Mouse (Mus musculus): ENCODE data around the gene Tmem247.

Gene Tmem247

GRCm38 (mm10) chr17:86964502-86964901 is 47.4 kb downstream of the Tmem247 start:
- no peak for DNase-seq

DNA sequence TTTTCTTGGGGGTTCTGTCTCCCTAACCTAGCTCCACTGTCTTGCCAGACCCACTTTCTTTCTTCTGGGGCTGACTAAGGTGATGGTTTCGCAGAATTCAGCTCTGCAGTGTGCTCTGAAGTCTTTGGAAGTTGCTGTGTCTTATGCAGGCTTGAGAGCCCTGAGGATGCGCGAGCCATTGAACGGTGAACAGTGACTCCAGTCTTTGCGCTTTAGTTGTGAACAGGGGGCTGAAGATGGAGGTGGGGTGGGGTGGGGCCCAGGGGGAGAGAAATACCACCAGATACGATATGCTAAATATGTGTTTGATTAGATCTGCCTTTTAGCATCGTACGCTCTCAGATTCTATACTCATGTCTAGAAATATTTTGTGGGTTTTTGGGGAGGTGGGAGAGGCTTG is 48.0 kb downstream of the Tmem247 start:
- DNase-seq: no peak

- no peak for DNase-seq
Measured at GRCm38 (mm10) chr17:86966040-86966439, 48.9 kb downstream of the Tmem247 start.

DNA sequence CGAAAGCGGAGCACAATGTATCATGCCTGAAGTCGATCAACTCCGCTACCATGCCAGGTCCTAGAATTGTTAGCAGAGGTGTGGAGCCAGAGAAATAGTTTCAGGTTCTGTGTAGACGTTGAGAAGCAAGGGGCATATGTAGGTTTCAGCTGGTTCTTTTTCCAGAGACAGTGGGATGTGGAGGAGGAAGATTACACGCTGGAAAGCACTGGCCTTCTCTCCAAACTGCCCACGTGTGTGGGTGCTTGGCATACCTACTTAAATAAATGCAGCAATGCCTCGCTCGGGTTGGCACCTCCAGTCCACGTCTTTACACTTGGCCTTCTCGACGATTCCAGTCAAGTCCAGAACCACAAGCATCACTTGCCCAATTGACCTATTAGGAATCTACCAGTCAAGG is 49.9 kb downstream of the Tmem247 start:
- DNase-seq: no peak

- DNase-seq: peak in 1 of 2 experiments; percentile 49
Measured at GRCm38 (mm10) chr17:86967536-86968525, 50.7 kb downstream of the Tmem247 start.

DNA sequence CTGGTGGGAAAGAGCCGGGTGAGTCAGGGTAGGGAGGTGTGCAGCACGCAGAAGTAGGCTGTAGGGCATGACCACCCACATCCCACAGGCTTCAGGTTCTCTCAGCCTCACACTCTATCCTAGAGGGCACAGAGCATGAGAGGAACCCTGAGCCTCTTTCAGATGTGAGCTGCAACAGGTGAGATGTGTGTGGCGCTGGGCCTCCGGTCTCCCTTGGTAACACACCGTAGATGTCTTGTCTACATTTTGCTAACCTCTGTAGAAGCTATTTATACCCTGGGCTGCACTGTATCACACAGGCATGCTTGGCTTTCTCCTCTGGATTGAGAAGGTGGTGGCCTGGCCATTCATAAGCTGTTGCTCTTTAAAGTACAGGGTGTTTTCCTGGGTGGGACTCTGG is 51.4 kb downstream of the Tmem247 start:
- DNase-seq: peak in 1 of 2 experiments; percentile 27

DNA sequence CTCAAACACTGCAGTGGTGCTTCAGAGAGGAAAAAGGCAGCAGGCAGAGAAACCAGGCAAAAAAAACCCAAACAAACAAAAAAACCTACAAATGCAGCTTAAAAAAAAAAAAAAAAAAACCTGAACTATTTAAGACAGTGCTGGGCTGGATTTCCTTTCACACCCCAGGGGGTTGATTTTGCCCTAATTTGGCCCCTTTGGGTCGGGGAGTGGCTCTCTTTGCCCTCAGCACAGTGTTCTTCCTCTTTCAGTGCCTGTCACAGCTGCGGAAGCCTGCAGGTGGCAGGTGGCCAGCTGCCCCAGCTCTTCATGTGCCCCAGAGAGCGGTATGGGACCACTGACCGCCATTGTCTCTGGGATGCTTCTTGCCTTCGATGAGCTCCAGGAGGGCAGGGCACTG is 52.4 kb downstream of the Tmem247 start:
- DNase-seq: peak; percentile 55 to 70

DNA sequence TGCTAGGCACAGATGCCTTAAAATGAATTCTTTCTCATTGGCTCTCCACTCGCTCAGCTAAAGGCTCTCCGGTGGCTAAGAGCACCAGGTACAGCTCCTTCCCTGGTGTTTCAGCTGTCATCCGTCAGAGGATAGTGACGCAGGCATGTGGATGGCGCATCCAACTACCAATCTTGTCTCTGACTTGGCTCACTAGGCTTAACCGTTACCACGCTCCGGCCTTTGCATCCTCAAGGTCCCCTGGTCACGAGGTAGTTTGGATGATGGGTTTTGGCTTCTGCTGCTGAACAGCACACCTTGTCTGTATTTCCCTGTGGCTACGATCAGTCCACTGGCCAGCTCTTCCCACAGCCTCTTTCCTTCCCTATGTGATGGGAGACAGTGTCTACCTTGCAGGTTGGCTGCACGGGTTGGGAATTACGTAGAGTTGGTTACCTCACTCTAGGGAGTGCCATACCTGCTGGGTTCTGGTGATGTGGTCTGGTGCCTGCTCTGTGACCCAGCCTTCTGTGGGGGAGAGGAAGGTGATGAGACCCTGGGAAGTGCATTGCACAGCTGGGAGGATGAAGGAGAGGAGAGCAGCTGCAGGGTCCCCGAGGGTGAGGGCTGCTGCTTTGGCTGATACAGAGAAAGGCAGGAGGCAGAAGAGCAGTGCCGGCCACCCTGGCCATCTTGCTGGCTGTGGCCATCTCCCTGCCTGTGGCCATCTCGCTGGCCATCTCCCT is 53.0 kb downstream of the Tmem247 start:
- peak in 1 of 2 experiments; percentile 44 for DNase-seq

- peak in 1 of 2 experiments; percentile 32 for DNase-seq
Measured at GRCm38 (mm10) chr17:86971036-86971435, 53.9 kb downstream of the Tmem247 start.

DNA sequence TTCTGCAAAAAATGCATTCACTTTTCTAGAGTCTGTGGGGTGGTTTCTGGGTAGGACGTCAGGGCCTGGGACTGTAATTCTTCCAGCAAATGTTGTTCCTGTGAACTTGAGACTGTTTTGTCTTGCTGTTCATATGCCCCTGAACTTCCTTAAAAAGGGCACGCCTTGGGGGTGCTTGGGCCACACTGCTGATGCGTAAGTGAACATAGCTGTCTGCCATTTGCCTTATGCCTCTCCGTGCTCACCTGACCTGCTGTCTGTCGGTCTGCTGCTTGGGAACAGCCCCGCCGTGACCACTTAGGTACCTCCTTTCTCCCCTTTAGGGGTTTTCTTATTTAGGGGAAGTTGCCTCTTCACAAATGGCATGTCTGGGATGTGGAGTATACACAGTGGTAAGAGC is 54.7 kb downstream of the Tmem247 start:
- DNase-seq: no peak

Measured in thymus, postnatal 36 days (tissue).